Mouse (Mus musculus): ENCODE data around the gene Cfap43. TPM values are rescaled to one million over a fixed set of nuclear protein-coding genes. Genes with fewer than 3 reads are reported as not detected.

Cfap43 gene
- polyA plus RNA-seq, 1 experiment from 2014 or later = 0.10 TPM

GRCm38 (mm10) chr19:47865353-47865947 lies 53.6 kb downstream of the Cfap43 start, which contains the start of gene Gsto2:
Gene Gsto2, plus strand, starts transcription at chr19:47865534.
- peak; percentile 100 for ATAC-seq (ENCODE audit: insufficient number of reproducible peaks, low FRiP score)
- Histone ChIP-seq H3K4me1 (replicated peaks) (0 out of 2 replicates have a peak, but pooled peaks cover 4% of the 10 kb centered on the region), H3K9ac (peak within 1 kb of the TSS; percentile 81), H3K27ac (ENCODE audit: poor library complexity, severe bottlenecking) (peak within 1 kb of the TSS; percentile 73; the same call in 1 of the 2 replicates), H3K36me3 (peaks cover 9% of the 10 kb centered on the region; the same call in 1 of the 2 replicates), H3K27me3 (replicated peaks) (0 out of 2 replicates have a peak, but pooled peaks cover 5% of the 10 kb centered on the region), H3K4me2 (peak within 1 kb of the TSS; percentile 86), H3K9me3 (replicated peaks) (no peaks in the 10 kb centered on the region), H3K4me3 (peak within 1 kb of the TSS; percentile 77)
- under 1% methylated on average over 49 of the region's 49 CpGs for WGBS

DNA sequence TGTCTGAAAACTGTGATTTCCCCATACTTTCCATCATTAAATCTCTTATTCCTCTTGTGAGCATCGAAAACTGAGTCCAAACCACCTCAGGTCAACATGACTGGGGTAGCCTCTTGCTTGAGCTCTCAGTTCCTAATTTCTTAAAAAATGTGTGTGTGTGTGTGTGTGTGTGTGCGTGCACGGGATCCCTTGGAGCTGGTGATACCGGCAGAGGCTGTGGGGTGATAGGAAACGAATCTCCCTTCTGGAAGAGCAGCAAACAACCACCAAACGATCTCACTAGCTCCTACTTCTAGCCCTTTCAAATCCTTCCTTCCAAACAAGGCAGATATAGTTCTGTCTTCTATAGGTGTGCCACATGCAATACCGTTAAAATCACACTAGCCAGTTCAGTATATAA lies 54.4 kb downstream of the Cfap43 start:
- Histone ChIP-seq H3K4me3 (peak overlapping the region; percentile 77), H3K4me1 (replicated peaks) (0 out of 2 replicates have a peak, but pooled peaks cover 4% of the 10 kb centered on the region), H3K4me2 (peak overlapping the region; percentile 86), H3K27ac (ENCODE audit: poor library complexity, severe bottlenecking) (no peak overlapping the region), H3K36me3 (peaks cover 15% of the 10 kb centered on the region), H3K9me3 (replicated peaks) (no peaks in the 10 kb centered on the region), H3K9ac (no peak overlapping the region), H3K27me3 (replicated peaks) (0 out of 2 replicates have a peak, but pooled peaks cover under 1% of the 10 kb centered on the region)
- WGBS = 82% methylated on average over 7 of the region's 7 CpGs
- no peak for ATAC-seq (ENCODE audit: insufficient number of reproducible peaks, low FRiP score)

DNA sequence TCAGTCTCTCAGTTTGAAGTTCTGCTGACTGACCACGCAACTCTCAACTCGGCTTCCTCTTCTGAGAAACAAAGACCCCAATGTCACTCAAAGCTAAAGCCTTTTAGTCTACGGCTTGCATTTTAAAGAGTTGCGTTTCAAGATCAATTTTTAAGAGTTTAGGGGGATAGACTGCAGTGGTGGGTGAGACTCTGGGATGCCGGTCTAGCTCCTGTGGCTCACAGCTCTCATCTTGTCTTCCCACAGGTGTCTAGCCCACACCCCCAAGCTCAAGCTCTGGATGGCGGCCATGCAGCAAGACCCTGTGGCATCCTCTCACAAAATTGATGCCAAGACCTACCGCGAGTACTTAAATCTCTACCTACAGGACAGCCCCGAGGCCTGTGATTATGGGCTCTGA lies 55.0 kb downstream of the Cfap43 start:
- Histone ChIP-seq H3K9me3 (replicated peaks) (no peaks in the 10 kb centered on the region), H3K36me3 (peaks cover 19% of the 10 kb centered on the region), H3K4me2 (no peak overlapping the region), H3K4me3 (no peak overlapping the region), H3K27me3 (replicated peaks) (no peaks in the 10 kb centered on the region), H3K9ac (no peak overlapping the region), H3K4me1 (replicated peaks) (0 out of 2 replicates have a peak, but pooled peaks cover 4% of the 10 kb centered on the region), H3K27ac (ENCODE audit: poor library complexity, severe bottlenecking) (no peak overlapping the region)
- no peak for ATAC-seq (ENCODE audit: insufficient number of reproducible peaks, low FRiP score)
- 92% methylated on average over 9 of the region's 9 CpGs for WGBS

- Histone ChIP-seq H3K27ac (ENCODE audit: poor library complexity, severe bottlenecking) (no peak overlapping the region), H3K4me3 (no peak overlapping the region), H3K9ac (no peak overlapping the region), H3K9me3 (replicated peaks) (no peaks in the 10 kb centered on the region), H3K4me2 (no peak overlapping the region), H3K4me1 (replicated peaks) (0 out of 2 replicates have a peak, but pooled peaks cover 4% of the 10 kb centered on the region), H3K27me3 (replicated peaks) (no peaks in the 10 kb centered on the region), H3K36me3 (peaks cover 23% of the 10 kb centered on the region)
- 78% methylated on average over 3 of the region's 3 CpGs for WGBS
- ATAC-seq (ENCODE audit: insufficient number of reproducible peaks, low FRiP score) = no peak
Observed at GRCm38 (mm10) chr19:47862581-47862980, 56.5 kb downstream of the Cfap43 start.

DNA sequence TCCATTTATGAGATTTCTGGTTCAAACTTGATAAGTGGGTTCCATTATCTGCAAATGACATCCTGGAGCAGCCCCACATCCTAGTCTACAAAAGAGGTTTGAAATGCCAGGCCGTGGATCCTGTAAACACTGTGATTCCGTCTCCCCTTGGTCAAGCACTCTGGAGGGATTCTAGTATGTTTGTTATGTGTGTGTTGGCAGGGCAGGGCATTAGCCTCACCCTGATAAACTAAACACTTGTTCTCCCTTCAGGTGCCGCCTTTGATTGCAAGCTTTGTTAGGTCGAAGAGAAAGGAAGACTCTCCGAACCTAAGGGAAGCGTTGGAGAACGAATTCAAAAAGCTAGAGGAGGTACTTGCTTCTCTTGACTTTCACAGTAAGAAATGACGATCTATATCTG lies 59.9 kb downstream of the Cfap43 start:
- no peaks in the 10 kb centered on the region for H3K27me3 ChIP-seq (replicated peaks)
- H3K9me3 ChIP-seq (replicated peaks) = no peaks in the 10 kb centered on the region
- H3K4me2 ChIP-seq = no peak overlapping the region
- no peak for ATAC-seq (ENCODE audit: insufficient number of reproducible peaks, low FRiP score)
- H3K9ac ChIP-seq = no peak overlapping the region
- H3K4me3 ChIP-seq = no peak overlapping the region
- peaks cover 9% of the 10 kb centered on the region for H3K4me1 ChIP-seq (replicated peaks)
- peaks cover 20% of the 10 kb centered on the region for H3K36me3 ChIP-seq
- WGBS = 86% methylated on average over 8 of the region's 8 CpGs
- H3K27ac ChIP-seq (ENCODE audit: poor library complexity, severe bottlenecking) = no peak overlapping the region

DNA sequence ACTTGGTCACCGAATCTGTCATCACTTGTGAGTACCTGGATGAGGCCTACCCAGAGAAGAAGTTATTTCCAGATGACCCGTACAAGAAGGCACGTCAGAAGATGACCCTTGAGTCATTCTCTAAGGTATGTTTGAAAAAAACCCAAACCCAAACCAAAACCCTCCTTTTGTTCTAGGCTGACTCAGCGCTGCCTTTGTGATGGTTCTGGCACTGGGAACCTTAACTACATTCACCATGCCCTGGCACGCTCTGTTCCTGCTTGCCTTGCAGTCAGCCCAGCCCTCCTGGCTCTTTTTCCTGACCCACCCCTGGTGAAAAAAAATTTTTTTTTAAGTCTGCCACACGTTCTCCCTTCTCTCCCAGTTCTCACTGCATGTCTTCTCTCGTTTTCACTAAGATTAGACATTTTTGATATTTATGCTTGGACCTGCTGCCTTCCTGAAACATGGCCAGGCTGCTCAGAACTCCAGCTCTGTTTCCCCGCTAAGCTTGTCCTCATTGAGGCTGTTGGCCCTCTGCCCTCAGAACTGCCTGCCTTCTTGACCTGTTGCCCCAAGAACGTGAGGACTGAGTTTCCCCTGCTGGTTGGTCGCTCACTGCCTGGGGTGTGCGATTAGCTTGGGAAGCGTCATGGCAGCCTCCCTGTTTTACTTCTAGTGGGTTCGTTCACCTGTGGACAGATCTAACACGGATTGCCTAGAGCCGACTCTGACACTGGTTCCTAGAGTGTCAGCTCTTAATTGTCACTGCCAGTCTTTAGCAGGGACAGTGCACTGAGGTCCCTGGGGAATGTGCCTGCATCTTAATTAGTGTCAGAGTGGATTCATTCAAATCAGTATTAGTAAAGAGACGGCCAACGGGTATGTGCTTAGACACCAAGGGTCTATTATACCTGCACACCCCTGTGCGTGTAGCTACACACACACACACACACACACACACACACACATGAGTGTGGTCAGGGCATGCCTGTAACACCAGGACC lies 60.8 kb downstream of the Cfap43 start:
- H3K4me3 ChIP-seq = no peak overlapping the region
- no peaks in the 10 kb centered on the region for H3K27me3 ChIP-seq (replicated peaks)
- H3K4me2 ChIP-seq = no peak overlapping the region
- H3K9me3 ChIP-seq (replicated peaks) = no peaks in the 10 kb centered on the region
- H3K4me1 ChIP-seq (replicated peaks) = peaks cover 13% of the 10 kb centered on the region
- ATAC-seq (ENCODE audit: insufficient number of reproducible peaks, low FRiP score) = no peak
- no peak overlapping the region for H3K27ac ChIP-seq (ENCODE audit: poor library complexity, severe bottlenecking)
- 80% methylated on average over 18 of the region's 18 CpGs for WGBS
- H3K36me3 ChIP-seq = peaks cover 19% of the 10 kb centered on the region
- H3K9ac ChIP-seq = no peak overlapping the region

GRCm38 (mm10) chr19:47854796-47855783 lies 64.0 kb downstream of the Cfap43 start, which contains the start of gene Gsto1:
Gene Gsto1, plus strand, starts transcription at chr19:47854970.
- peak; percentile 91 for ATAC-seq (ENCODE audit: insufficient number of reproducible peaks, low FRiP score)
- under 1% methylated on average over 60 of the region's 60 CpGs for WGBS
- H3K27me3 ChIP-seq (replicated peaks) = no peaks in the 10 kb centered on the region
- H3K27ac ChIP-seq (ENCODE audit: poor library complexity, severe bottlenecking) = peak within 1 kb of the TSS; percentile 20
- peaks cover 13% of the 10 kb centered on the region for H3K4me1 ChIP-seq (replicated peaks)
- peak within 1 kb of the TSS; percentile 82 for H3K9ac ChIP-seq
- H3K9me3 ChIP-seq (replicated peaks) = no peaks in the 10 kb centered on the region
- peak within 1 kb of the TSS; percentile 99 for H3K4me2 ChIP-seq
- H3K4me3 ChIP-seq = peak within 1 kb of the TSS; percentile 68
- H3K36me3 ChIP-seq = peaks cover 10% of the 10 kb centered on the region

DNA sequence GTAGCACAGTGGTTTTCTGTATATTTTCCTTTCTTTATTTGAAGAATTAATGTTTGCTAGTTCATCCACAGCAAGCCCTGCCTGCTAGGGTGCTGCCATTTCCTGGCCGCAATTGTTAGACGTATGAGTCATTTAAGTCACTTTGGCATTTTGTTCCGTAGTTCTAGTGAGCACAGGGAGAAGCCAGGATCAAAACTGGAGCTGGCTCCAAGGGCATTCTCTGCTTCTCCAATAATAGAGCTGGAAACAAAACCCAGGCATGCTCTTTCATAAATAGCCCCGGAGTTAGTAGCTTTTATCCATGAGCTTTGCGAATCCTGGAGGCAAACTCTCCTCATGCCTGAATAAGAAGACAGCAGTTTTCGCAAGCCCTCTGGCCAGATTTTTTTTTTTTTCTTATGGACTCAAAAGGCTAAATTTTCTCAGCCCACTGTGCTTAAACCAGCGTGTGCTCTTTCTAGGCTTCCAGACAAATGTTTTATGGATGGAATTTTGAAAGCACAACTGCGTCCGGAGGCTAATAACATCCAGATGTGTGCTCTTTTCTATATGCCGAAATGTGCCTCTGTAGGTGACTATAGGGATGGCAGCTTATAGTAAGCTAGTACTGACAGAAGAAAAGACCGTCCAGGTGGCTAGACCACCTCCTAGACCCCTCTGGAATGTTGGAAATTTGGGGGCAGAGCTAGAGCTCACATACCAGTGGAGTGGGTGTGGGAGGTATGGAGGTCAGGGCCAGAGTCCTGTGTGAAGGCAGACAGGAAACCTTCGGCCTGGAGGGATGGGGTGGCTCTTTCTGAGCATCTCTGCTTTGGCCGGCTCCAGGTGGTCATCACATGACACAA lies 64.9 kb downstream of the Cfap43 start:
- H3K9me3 ChIP-seq (replicated peaks) = no peaks in the 10 kb centered on the region
- peak; percentile 62 for ATAC-seq (ENCODE audit: insufficient number of reproducible peaks, low FRiP score)
- H3K4me3 ChIP-seq = peak overlapping the region; percentile 68
- 22% methylated on average over 13 of the region's 13 CpGs for WGBS
- peaks cover 6% of the 10 kb centered on the region for H3K36me3 ChIP-seq
- peak overlapping the region; percentile 99 for H3K4me2 ChIP-seq
- H3K27me3 ChIP-seq (replicated peaks) = no peaks in the 10 kb centered on the region; the same call in 1 of the 2 replicates
- peak overlapping the region; percentile 20; the same call in 1 of the 2 replicates for H3K27ac ChIP-seq (ENCODE audit: poor library complexity, severe bottlenecking)
- H3K4me1 ChIP-seq (replicated peaks) = peaks cover 13% of the 10 kb centered on the region
- H3K9ac ChIP-seq = peak overlapping the region; percentile 82; the same call in 1 of the 2 replicates

DNA sequence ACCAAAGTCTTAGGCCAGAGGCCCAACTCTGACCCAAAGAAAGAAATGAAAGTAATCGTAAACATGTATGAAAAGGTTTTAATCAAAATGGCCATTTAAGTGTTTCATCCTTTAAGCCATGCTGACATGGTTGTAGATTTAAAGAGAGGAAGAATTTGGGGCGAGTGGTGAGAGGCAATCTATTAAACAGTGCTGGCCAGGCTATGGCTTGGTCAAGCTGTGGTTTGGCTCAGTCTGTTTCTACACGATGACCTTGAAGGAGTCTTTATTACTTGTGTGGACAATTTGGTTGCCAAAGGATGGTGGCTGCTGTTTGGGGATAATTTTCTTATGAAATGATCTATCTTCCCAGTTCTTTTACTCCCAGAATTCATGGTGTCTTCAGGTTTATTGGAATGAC lies 66.0 kb downstream of the Cfap43 start:
- Histone ChIP-seq H3K4me1 (replicated peaks) (peaks cover 13% of the 10 kb centered on the region), H3K4me2 (no peak overlapping the region), H3K27ac (ENCODE audit: poor library complexity, severe bottlenecking) (no peak overlapping the region), H3K4me3 (no peak overlapping the region), H3K9ac (no peak overlapping the region), H3K27me3 (replicated peaks) (no peaks in the 10 kb centered on the region; the same call in 1 of the 2 replicates), H3K36me3 (no peaks in the 10 kb centered on the region), H3K9me3 (replicated peaks) (no peaks in the 10 kb centered on the region)
- WGBS = 83% methylated on average over 3 of the region's 3 CpGs
- no peak for ATAC-seq (ENCODE audit: insufficient number of reproducible peaks, low FRiP score)

Measured in heart, embryonic 12.5 days (tissue).